Mouse (Mus musculus) right cerebral cortex, postnatal 36 days (tissue): ENCODE data around the gene Dpm2.

Experiments
- DNase-seq, 2 experiments: peaks; one replicate each; pipeline ENCODE4 v3.0.0; 2022; ENCODE audit warnings: low spot score in 2 of 2, mixed read lengths in 1 of 2

The Dpm2 gene

GRCm38 (mm10) chr2:32608778-32609435 is 38.2 kb downstream of the Dpm2 start:
- no peak for DNase-seq

GRCm38 (mm10) chr2:32610610-32611229 is 40.1 kb downstream of the Dpm2 start:
- DNase-seq: no peak

- DNase-seq: no peak
These were observed 41.6 kb downstream of the Dpm2 start for GRCm38 (mm10) chr2:32612274-32612673.

- DNase-seq: no peak
These were observed 46.5 kb downstream of the Dpm2 start for GRCm38 (mm10) chr2:32617109-32617508.

GRCm38 (mm10) chr2:32617601-32618000 is 46.9 kb downstream of the Dpm2 start:
- DNase-seq: no peak

- no peak for DNase-seq
These were observed 47.4 kb downstream of the Dpm2 start for GRCm38 (mm10) chr2:32618051-32618450.

GRCm38 (mm10) chr2:32620682-32621516 is 50.2 kb downstream of the Dpm2 start:
- DNase-seq: no peak

GRCm38 (mm10) chr2:32621517-32621859 is 50.8 kb downstream of the Dpm2 start, which contains the start of gene Ak1:
TSS of gene Ak1 (plus strand) at chr2:32621758.
- no peak for DNase-seq
